Mouse (Mus musculus): Measurements from ENCODE around the gene Emsy.
A peak's percentile ranks its signal among the peaks of the same experiment; 100 is the strongest.

The Emsy gene

DNA sequence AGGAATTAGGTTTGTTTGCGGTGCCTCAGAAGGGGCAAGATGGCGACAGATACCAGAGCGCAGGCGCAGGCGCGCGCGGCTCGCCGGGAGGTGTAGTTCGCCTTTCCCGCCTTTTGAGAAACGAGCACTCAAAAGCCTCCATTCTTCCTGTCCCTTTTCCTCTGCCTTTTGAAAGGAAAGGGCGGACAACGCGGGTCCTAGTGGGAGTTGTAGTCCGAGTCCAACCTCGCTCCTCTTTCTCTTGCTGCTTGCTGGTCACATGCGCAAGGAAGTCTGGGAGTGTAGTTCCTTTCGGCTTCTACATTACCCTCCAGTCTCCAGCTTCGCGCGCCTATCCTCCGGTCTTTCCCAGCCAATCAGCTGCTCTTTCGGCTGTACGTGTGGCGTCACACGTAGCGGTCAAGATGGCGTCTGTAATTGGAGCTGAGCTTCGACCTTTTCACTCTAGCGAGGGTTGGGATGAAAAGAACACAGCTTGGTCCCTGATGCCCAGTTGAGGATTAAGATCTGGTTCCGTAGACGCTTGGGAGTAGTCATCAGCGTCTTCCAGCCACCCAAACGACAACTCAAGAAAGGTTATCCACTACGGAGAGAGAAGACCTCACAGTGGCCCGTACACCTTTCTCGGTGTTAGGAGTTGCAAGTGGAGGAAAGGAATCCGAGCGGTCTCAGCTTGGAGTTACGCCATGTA is at the start of gene Emsy:
Gene Emsy (minus strand): TSS at position 253 of the 691 bp plus-strand sequence.
- DNase-seq: peak; percentile 89

DNA sequence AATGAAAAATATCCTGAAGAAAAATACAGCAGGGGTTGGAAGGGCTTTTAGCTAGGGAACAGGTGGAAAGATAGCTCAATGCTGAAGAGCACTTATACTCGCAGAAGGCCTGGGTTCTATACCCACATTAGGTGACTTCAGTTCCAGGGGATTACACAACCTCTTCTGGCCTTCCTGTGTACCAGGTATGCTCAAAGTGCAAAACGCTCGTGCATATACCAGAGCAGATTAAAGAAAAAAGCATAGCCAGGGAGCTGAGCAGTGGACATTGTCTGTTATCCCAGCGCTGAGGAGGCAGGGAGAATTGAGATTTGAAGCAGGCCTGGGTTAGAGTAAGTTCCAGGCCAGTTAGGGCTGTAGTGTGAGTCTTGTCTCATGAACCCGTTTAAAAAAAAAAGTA is 47.7 kb upstream of the Emsy start:
- no peak for DNase-seq

DNA sequence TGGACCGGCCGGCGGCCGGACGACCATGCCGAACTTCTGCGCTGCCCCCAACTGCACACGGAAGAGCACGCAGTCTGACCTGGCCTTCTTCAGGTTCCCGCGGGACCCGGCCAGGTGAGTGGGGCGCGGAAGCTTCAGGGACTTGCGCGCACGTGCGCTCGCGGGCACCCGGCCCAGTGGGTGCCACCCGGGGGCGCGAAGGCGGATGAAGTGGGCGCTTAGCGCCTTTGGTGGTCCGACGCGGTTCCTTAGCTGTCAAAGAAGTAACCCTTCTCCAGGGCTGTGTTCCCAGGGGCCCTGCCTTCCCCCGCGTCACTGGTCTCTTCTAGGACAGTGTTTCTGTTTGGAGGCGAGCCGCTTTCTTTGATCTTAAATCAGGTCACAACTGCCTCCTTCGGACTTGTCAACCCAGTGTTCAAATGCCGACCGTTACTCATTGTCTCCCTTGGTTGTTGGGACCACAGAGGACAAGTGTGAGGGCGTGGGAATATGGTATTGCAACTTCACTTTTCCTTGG is 46.8 kb upstream of the Emsy start:
- peak; percentile 33 for DNase-seq

DNA sequence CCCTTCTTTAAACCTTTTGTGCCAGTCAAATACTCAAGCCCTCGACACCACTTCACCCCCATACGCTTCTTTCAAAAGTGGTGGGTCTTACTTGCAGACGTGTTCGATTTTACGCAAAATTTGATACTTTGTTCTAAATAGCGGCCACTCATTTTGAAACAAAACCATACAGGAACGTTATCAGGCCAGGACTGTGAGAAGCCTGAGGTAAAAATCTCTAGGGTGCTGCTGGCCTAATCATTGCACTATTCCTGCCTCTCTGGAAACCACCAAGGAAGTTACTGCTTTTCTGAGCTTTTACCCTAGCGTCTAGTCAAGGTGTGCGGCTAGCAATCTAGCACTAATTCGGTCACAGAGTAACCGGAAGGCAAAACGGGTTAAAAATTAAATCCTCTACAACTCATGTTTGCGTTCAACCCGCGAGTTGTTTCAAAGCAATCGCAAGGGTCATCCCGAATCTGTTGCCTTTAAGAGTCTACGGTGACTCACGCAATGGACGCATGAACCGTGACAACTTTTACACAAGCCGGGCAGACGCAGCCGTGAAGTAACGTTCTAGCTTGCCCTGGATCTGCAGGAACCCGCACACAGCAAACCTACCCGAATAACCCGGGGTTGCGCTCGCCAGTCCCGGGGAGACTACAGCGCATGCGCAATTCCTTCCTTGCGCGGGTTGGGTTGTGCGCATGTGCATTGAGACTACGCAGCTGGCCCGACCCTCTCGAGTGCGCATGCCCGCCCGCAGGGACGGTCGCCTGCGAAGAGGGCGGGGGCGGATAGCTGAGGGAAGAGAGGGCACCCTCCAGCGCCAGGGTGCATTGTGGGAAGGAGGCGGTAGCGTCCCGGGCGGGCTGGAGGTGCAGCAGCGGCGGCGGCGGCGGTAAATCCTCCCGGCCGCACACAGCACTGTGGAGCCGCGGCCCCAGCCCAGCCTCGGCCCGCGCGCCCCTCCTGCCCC is 46.0 kb upstream of the Emsy start, which contains the start of gene Thap12:
Gene Thap12 (plus strand): TSS at position 821 of the 958 bp plus-strand sequence.
- peak; percentile 99 for DNase-seq

DNA sequence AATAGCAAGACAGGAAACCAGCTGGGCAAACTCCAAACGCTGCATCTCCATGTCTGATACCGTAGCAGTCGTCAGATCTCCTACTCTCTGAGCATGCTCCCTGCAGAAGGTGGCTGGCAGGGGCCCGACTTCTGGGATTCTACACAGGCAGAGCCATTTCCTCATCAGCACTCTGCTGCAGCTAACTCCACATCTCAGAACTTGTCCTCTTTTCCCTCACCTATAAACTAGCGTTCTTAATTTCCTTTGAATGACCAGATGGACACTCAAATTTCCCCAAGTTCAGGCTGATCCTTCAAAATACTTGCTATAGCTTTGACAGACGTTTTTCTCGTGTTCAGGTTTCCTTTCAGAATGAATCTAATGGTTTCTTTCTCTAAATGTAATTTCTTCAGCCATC is 45.2 kb upstream of the Emsy start:
- DNase-seq: no peak

DNA sequence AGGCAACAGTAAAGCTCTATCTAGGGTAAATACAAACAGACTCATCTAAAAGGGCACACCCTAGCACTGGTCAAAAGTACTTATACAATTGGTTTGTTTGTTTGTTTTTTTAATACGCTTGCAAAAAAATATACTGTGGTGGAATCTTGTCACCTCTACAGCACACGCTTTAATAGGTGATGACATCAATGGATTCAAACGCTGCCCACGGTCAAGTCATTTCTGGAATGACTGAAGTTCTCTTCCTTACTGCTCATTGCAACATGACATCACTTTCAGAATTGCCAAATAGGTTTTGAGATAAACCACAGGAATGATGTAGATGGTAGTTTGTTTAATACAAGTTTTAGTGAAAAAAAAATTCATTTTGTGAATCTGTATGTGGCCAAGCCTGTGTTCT is 42.0 kb upstream of the Emsy start:
- no peak for DNase-seq

DNA sequence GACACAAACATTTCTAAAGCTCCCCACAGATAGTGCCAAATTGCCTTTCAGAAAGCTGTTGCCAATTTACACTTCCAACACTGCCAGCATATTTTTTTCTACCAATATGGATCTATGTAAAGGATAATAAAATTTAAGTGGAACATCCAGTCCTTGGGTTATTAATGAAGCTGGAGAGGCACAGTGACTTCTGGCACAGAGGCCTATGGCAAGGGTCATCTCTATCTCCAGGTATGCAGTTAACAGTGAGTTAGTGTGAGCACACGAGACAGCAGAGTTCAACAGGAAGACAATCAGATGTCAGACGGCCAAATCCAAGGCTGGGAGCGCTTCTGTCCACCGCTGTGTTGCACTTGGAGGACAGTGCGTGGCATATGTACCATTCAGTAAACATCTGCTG is 41.5 kb upstream of the Emsy start:
- DNase-seq: no peak

DNA sequence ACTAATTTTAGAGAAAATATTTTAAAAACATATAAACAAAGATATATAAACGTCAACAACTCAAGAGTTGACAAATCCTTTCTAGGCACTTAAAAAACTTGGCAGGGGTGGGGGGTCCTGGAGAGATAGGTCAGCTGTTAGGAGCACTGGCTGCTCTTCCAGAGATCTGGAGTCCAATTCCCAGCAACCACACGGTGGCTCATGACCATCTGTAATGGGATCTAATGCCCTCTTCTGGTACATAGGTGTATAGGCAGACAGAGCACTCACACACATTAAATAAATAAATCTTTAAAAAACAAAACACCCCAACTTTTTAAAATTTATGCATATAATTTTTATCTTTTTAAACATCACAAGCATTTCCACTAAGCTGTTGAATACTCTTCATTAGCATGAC is 40.9 kb upstream of the Emsy start:
- DNase-seq: no peak

DNA sequence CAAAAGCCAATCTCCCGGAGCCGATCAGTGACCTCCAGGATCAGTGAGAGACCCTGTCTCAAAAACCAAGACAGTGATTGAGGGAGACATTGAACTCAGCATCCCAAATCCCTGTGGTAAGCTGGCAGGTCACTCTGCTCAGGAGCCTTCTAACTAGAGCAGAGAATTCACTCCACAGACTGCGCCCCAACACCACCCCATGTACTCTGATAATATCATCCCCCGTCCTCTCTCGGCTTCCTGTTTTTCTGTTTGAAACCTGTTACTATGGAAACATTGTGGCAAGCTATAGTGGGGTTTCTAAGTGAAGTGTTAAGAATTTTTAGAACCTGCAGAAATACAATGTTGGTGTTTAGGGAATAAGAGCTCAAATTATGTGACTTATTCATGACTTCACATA is 37.5 kb upstream of the Emsy start:
- DNase-seq: no peak

DNA sequence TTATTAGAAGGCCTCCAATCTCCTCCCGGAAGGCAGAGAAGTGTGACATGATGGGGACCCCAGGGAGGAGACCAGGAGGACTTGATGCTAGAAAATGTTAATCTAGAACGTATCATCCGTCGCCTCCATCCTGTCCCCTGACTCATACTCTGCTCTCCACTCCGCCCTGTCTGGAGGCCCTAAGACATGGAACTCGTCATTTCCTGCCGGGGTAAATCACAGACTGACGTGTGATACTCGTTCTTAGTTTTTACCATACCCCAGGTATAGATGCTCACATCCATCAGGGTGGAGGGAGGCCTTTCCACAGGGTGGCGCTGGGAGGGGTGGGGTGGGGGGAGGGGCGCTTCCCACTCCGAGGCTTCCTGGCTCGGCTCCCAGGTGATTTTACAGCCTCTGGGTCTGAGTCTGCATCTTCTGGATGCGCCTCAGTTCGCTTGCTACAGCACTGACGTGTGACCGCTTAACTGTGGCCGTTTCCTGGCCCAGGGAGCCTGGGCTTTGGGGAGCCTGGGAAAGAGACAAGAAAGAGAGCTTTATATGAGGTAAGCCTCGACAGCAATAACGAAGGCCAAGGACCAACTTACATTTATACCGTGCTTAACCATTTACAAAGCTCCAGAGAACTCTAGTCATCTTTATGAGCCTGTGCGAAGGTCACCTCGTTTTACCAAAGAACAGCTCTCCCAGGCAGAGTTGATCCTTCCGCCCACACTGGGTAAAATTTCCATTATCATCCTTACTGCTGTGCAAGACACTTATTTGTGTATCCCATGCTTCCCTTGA is 36.4 kb upstream of the Emsy start:
- no peak for DNase-seq

DNA sequence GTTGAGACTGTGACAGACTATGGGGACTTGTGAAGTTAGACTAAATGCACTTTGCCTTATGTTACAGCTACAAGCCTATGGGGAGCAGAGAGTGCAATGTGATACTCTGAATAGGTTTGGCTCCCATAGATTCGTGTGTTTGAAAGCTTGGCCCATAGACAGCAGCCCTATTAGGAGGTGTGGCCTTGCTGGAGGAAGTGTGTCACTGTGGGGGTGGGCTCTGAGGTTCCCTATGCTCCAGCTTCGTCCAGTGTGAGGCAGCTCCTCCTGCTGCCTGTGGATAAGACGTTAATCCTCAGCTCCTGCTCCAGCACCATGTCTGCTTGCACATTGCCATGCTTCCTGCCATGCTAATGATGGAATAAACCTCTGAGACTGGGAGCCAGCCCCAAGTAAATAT is 34.2 kb upstream of the Emsy start:
- DNase-seq: no peak

DNA sequence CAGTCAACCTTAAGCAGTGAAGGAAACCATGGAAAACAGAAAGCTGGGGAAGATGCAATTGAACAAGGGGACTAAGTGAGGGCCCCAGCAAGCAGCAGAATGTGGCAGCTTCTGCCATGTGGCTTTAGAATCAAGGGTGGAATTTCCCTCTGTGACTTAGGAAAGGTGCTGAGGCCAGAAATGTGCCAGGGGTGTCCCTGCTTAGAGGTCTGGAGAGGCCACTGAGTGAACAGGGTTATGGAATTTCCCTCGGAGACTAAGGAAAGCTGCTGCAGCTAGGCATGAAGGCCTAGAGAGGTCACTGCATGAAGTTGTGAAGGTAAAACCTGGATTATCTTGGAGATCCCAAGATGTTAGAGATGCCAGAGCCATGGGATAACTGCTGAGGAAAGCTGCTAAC is 33.5 kb upstream of the Emsy start:
- DNase-seq: no peak

DNA sequence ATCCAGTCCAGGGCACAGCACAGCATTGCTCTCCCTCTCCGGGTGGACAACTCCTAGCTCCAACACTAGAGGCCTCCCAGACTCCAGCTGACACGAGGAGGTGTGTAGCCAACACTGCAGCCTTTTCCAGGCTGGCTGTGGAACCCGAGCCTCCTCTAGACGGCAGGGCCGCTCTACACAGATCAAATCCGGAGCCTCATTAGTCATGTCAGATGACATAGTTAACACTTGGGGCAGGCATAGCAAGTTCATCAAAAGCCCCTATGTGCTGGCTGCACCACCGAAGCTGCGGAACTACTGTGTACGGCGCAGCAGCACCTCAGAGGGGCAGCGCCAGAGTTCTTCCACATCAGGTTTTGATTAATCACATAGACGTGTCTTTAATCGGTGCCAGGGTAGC is 29.3 kb upstream of the Emsy start:
- DNase-seq: no peak

DNA sequence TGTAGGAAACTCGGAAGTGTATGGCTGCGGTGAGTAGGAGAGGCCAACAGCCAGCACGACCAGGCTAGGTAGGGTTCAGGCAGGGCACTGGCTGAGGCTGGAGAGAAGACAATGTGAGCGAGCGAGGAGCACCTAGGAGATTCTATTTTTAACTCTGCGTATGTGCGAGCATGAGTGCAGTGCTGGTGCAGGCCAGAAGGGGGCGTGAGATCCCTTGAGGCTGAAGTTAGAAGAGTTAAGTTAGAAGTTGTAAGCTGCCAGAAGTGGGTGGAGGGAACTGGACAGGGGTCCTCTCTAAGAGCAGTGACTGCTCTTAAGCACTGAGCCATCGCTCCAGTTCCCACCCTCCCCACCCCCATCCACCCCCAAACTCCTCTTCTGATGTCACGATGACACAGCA is 26.2 kb upstream of the Emsy start:
- DNase-seq: no peak

DNA sequence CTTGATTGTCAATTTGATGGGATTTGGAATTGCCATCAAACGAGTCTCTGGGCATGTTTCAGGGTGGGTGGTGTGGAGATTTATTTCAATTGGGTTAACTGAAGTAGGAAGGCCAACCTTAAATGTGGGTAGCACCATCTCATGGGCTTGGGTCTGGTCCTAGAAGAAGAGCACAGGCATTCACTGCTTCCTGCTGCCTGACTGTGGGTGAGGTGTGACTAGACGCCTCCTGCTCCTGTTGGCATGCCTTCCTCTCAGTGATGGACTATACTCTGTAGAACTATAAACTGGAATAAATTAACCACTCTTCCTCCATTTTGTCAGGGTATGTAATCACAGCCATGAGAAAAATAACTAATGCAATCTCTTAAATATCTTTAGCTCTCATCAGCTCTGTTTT is 24.1 kb upstream of the Emsy start:
- DNase-seq: no peak

DNA sequence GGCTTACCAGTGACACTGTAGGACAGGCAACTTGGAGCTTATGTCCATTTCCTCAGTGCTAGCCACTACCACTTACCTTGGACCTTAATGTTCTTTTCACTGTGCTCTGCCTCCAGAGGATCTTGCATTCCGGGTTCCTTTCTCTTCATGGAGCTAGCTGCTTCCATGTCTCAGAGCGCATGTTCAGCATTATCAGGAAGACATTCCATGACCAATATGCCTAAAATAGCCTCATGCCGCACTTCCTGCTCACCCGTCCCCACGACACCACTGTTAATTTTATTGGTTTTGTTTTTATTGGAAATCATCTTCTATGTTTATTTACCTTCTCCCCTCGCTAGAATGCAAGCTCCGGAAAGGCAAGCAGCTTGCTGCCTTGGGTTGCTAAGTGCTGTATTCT is 21.9 kb upstream of the Emsy start:
- no peak for DNase-seq

DNA sequence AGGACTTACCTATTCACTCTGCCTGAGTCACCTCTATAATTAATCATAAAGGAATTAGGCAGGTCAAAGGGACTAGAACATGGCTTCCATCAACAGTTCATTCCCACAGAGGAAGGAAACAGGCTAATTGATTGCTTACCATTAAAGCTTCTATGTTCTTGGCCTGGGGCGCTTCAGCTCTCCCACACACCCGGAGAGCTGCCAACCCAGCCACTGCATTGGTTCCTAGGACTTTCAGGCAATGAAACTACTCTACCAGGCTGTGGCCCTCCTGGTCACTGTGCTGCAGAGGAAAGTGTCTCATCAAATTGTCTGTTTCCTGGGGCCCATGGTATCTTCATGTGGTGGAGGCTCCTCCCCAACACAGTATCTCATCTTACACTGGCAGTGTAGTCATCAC is 20.9 kb upstream of the Emsy start:
- DNase-seq: no peak

DNA sequence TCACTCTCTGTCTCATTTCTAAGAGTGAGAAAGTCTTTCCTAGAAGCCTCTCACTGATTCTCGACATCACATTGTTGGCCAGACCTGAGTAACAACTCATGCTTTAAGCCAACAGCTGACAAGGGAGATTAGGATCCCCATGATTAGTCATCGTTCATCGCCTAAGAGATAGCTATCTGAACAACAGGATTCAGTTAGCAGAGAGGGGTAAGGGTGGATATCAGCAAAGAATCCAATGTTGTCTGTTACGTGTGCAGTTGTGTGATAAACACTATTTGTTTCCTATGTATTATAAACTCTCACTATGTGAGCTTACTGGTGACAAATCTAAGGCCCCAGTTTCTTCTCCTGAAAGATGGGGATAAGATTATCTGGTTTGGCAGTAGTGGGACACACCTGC is 17.8 kb upstream of the Emsy start:
- no peak for DNase-seq

DNA sequence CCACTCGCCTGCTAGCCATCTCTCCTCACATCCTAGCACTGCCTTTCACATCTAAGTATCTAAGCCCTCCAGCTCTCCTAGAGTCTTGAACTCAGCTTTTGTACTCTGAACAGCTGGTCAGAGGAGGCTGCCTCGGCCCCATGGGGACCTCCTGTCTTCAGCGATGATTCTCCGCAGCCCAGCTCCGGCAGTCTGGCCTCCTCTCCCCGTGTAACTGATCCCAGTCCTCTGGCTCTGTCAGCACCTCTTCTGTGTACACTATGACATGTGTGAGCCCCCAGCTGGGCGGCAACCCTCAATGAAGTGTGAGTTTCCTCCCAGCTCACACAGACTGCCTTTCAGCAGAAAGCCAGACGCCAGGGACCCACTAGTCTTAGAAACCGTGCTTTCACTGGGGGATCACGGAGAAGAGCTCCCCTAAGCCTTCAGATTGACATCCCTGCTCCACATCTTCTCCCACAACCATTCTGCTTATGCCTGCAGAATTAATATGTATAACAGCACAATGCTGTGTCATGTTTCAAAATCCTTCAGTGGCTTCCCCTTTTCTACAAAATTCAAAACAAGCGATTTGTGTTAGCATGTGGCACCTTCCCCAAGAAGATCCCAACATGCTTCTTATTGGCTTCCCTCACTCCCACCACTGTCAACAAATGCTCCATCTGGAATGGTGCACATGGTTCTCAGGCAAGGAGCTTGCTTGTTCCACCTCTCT is 15.8 kb upstream of the Emsy start:
- no peak for DNase-seq

DNA sequence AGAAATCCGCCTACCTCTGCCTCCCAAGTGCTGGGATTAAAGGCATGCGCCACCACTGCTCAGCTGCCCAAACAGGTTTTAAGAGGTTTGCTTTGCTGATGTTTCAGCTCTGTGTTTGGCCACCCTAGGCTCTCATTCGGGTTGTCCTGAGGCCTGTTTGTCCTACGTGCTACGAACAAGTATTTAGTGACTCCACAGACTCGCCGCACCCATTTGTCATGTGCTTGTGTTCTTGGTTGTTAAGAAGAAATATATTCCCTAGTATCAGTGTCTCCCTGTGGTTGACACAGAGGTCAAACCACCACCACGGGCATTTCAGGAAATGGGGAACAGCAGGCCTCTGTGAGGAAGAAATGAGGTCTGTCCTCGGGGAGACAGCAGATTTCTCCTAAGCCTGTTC is 14.8 kb upstream of the Emsy start:
- DNase-seq: no peak

DNA sequence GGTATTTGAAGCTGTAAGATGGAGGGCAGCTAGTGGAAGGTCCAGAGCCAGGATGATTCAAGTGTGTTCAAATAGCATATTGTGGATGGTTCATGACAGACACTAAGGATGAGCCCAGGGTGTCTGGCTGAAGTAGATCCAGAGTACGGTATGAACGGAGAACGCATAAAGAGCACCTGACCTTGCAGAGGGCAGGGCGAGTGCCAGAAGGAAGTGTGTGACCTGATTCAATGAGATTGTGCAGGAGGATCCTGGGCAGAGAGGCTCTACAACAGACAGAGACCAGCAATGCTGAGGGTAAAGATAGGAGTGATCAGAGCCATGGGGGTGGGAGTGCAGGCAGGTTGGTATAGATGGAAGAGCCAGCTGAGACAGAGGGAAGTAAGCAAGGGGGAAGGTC is 14.2 kb upstream of the Emsy start:
- DNase-seq: no peak

DNA sequence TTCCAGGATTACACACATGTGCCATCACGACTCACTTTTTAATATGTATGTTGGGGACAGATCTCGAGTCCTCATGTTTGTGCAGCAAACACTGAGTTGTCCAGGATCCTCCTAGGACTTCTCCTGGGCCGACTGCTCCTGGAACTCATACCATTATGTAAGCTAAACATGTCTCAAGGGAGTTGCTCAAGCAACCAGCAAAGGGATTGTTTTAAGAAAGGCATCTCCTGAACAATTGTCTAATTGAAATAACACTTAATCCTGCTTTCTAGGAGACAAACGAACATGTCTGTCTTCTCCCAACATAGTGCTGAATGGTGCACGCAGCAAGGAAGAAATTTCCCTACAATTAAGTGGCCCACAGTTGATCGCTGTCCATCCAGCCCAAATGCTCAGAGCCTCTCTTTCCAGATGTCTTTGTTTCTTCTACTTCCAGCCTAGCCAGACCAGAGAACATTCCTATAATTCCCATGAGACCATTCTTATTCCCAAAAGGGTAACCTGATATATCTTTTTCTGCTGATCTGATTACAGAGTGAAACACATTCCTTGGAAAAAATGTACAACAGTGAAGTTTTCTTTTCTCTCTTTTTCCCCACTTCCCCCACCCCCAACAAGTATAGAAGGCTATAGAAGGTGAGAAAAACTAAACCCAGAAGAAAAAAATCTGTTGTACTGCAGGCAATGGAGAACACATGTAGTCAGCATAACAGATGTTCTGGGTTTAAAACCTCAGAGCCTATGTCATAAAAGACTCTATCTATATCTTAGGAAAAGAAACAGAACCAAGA is 11.6 kb upstream of the Emsy start:
- DNase-seq: no peak
